Mouse (Mus musculus) gastrocnemius, postnatal 25 days (tissue): ENCODE results near the gene Sptbn4. TPM values are rescaled to one million over a fixed set of nuclear protein-coding genes. Genes with fewer than 3 reads are reported as not detected.
A peak's percentile ranks its signal among the peaks of the same experiment; 100 is the strongest.

Experiments
- DNase-seq: peaks from one replicate; pipeline ENCODE4 v3.0.0; 2022
- total RNA-seq, 2 experiments: library from RNA; stranded (reverse); gene quantifications; 1 replicate in 1 of 2; 2 replicates in 1 of 2; pipeline ENCODE4 v1.2.3; 2021

Gene Sptbn4
- total RNA-seq, 2 experiments from 2014 or later, result 0.05 TPM; not detected in 1

- no peak for DNase-seq
Measured at GRCm38 (mm10) chr7:27383233-27383632, 64.3 kb downstream of the Sptbn4 start.

- DNase-seq, result no peak
Measured at GRCm38 (mm10) chr7:27381560-27381959, 65.9 kb downstream of the Sptbn4 start.

- DNase-seq, result no peak
Measured at GRCm38 (mm10) chr7:27381009-27381408, 66.5 kb downstream of the Sptbn4 start.

GRCm38 (mm10) chr7:27379836-27380235 lies 67.7 kb downstream of the Sptbn4 start:
- no peak for DNase-seq

- no peak for DNase-seq
Measured at GRCm38 (mm10) chr7:27378431-27378830, 69.1 kb downstream of the Sptbn4 start.

GRCm38 (mm10) chr7:27375274-27375673 lies 72.2 kb downstream of the Sptbn4 start:
- no peak for DNase-seq

- DNase-seq, result no peak
Measured at GRCm38 (mm10) chr7:27371715-27372462, 75.6 kb downstream of the Sptbn4 start.

GRCm38 (mm10) chr7:27369111-27369510 lies 78.4 kb downstream of the Sptbn4 start:
- DNase-seq, result no peak

GRCm38 (mm10) chr7:27367976-27368375 lies 79.5 kb downstream of the Sptbn4 start:
- DNase-seq, result no peak

GRCm38 (mm10) chr7:27366082-27366844 lies 81.2 kb downstream of the Sptbn4 start:
- no peak for DNase-seq

- DNase-seq, result no peak
Measured at GRCm38 (mm10) chr7:27364379-27364778, 83.1 kb downstream of the Sptbn4 start.

- DNase-seq, result peak; percentile 98
Measured at GRCm38 (mm10) chr7:27361283-27361946, 86.1 kb downstream of the Sptbn4 start.

- DNase-seq, result no peak
Measured at GRCm38 (mm10) chr7:27360749-27361148, 86.7 kb downstream of the Sptbn4 start.

GRCm38 (mm10) chr7:27359706-27360358 lies 87.7 kb downstream of the Sptbn4 start:
- DNase-seq, result no peak

- no peak for DNase-seq
Measured at GRCm38 (mm10) chr7:27359162-27359561, 88.3 kb downstream of the Sptbn4 start.

- DNase-seq, result no peak
Measured at GRCm38 (mm10) chr7:27357595-27357978, 89.9 kb downstream of the Sptbn4 start.

GRCm38 (mm10) chr7:27356861-27357594 lies 90.5 kb downstream of the Sptbn4 start, which contains the start of gene Gm20479:
Gene Gm20479, minus strand, starts transcription at chr7:27357419.
- no peak for DNase-seq

GRCm38 (mm10) chr7:27356248-27356647 lies 91.2 kb downstream of the Sptbn4 start:
- DNase-seq, result no peak

GRCm38 (mm10) chr7:27355745-27356240 lies 91.7 kb downstream of the Sptbn4 start, which contains the start of gene Shkbp1:
Gene Shkbp1, minus strand, starts transcription at chr7:27356019.
- peak; percentile 86 for DNase-seq

GRCm38 (mm10) chr7:27355261-27355660 lies 92.2 kb downstream of the Sptbn4 start:
- no peak for DNase-seq

- no peak for DNase-seq
Measured at GRCm38 (mm10) chr7:27354783-27355182, 92.7 kb downstream of the Sptbn4 start.
